Mouse (Mus musculus) mature B cell (primary cell): ENCODE data around the gene Cfap99.

Experiments used
- in situ Hi-C: fragments of 300-500 bp; cut with MboI; formaldehyde crosslinking; loops from 2 replicates; pipeline ENCODE4 v1.14.3; 2019

The Cfap99 gene

GRCm38 (mm10) chr5:34288154-34288716 is at the start of gene Cfap99, which contains the start of gene Zfyve28:
TSS of gene Cfap99 (plus strand) at chr5:34288600.
TSS of gene Zfyve28 (minus strand) at chr5:34288449.
- in situ Hi-C loops: no loop called here

GRCm38 (mm10) chr5:34242224-34242963 is 46.0 kb upstream of the Cfap99 start:
- in situ Hi-C loops: no loop called here

- in situ Hi-C loops: no loop called here
Measured at GRCm38 (mm10) chr5:34243062-34243461, 45.3 kb upstream of the Cfap99 start.

- in situ Hi-C loops: no loop called here
Measured at GRCm38 (mm10) chr5:34246443-34246842, 42.0 kb upstream of the Cfap99 start.

GRCm38 (mm10) chr5:34249132-34249531 is 39.3 kb upstream of the Cfap99 start:
- in situ Hi-C loops: no loop called here

- in situ Hi-C loops: no loop called here
Measured at GRCm38 (mm10) chr5:34250090-34250489, 38.3 kb upstream of the Cfap99 start.

- in situ Hi-C loops: no loop called here
Measured at GRCm38 (mm10) chr5:34251794-34252193, 36.6 kb upstream of the Cfap99 start.

- in situ Hi-C loops: no loop called here
Measured at GRCm38 (mm10) chr5:34252307-34252966, 36.0 kb upstream of the Cfap99 start.

GRCm38 (mm10) chr5:34252967-34253519 is 35.4 kb upstream of the Cfap99 start:
- in situ Hi-C loops: no loop called here

GRCm38 (mm10) chr5:34254309-34254708 is 34.1 kb upstream of the Cfap99 start:
- in situ Hi-C loops: no loop called here

GRCm38 (mm10) chr5:34255189-34255588 is 33.2 kb upstream of the Cfap99 start:
- in situ Hi-C loops: no loop called here

- in situ Hi-C loops: no loop called here
Measured at GRCm38 (mm10) chr5:34259172-34259816, 29.1 kb upstream of the Cfap99 start.

- in situ Hi-C loops: no loop called here
Measured at GRCm38 (mm10) chr5:34266065-34266464, 22.3 kb upstream of the Cfap99 start.

- in situ Hi-C loops: no loop called here
Measured at GRCm38 (mm10) chr5:34269197-34269920, 19.0 kb upstream of the Cfap99 start.

- in situ Hi-C loops: no loop called here
Measured at GRCm38 (mm10) chr5:34269921-34270465, 18.4 kb upstream of the Cfap99 start.

GRCm38 (mm10) chr5:34271743-34272142 is 16.7 kb upstream of the Cfap99 start:
- in situ Hi-C loops: no loop called here

GRCm38 (mm10) chr5:34273251-34273681 is 15.1 kb upstream of the Cfap99 start:
- in situ Hi-C loops: no loop called here

GRCm38 (mm10) chr5:34274268-34274667 is 14.1 kb upstream of the Cfap99 start:
- in situ Hi-C loops: no loop called here

- in situ Hi-C loops: no loop called here
Measured at GRCm38 (mm10) chr5:34274676-34275293, 13.6 kb upstream of the Cfap99 start.

- in situ Hi-C loops: no loop called here
Measured at GRCm38 (mm10) chr5:34276191-34276590, 12.2 kb upstream of the Cfap99 start.

GRCm38 (mm10) chr5:34276746-34277145 is 11.7 kb upstream of the Cfap99 start:
- in situ Hi-C loops: no loop called here
